Mouse (Mus musculus) natural killer cell, adult 2 months (primary cell): ENCODE data around the gene Hmgn2.
A peak's percentile ranks its signal among the peaks of the same experiment; 100 is the strongest.

Source experiments
- DNase-seq, 2 experiments: peaks; one replicate each; pipeline ENCODE4 v3.0.0; 2022; ENCODE audit warnings: low spot score in 2 of 2

Hmgn2 gene

GRCm38 (mm10) chr4:133978021-133978711 lies 9.7 kb upstream of the Hmgn2 start:
- DNase-seq: no peak

GRCm38 (mm10) chr4:133971741-133972140 lies 3.3 kb upstream of the Hmgn2 start:
- no peak for DNase-seq

GRCm38 (mm10) chr4:133970876-133971275 lies 2.4 kb upstream of the Hmgn2 start:
- DNase-seq: no peak

- no peak for DNase-seq
Measured at GRCm38 (mm10) chr4:133970196-133970595, 1.7 kb upstream of the Hmgn2 start.

GRCm38 (mm10) chr4:133969114-133969770 lies 792 bp upstream of the Hmgn2 start:
- DNase-seq: no peak

- peak; percentile 77 to 86 for DNase-seq
Measured at GRCm38 (mm10) chr4:133967866-133968149, 642 bp downstream of the Hmgn2 start.

GRCm38 (mm10) chr4:133967138-133967865 lies 1.1 kb downstream of the Hmgn2 start:
- peak; percentile 94 to 96 for DNase-seq

- no peak for DNase-seq
Measured at GRCm38 (mm10) chr4:133966271-133966940, 2.0 kb downstream of the Hmgn2 start.

GRCm38 (mm10) chr4:133962566-133962965 lies 5.9 kb downstream of the Hmgn2 start:
- no peak for DNase-seq

GRCm38 (mm10) chr4:133958884-133959283 lies 9.6 kb downstream of the Hmgn2 start:
- no peak for DNase-seq

GRCm38 (mm10) chr4:133956358-133956757 lies 12.1 kb downstream of the Hmgn2 start:
- no peak for DNase-seq

- no peak for DNase-seq
Measured at GRCm38 (mm10) chr4:133946736-133947135, 21.7 kb downstream of the Hmgn2 start.

GRCm38 (mm10) chr4:133943791-133944190 lies 24.7 kb downstream of the Hmgn2 start:
- no peak for DNase-seq

- no peak for DNase-seq
Measured at GRCm38 (mm10) chr4:133942679-133943078, 25.8 kb downstream of the Hmgn2 start.

- no peak for DNase-seq
Measured at GRCm38 (mm10) chr4:133941576-133941975, 26.9 kb downstream of the Hmgn2 start.

GRCm38 (mm10) chr4:133940386-133941260 lies 27.8 kb downstream of the Hmgn2 start:
- DNase-seq: no peak

- DNase-seq: no peak
Measured at GRCm38 (mm10) chr4:133938077-133938476, 30.4 kb downstream of the Hmgn2 start.

GRCm38 (mm10) chr4:133931785-133932184 lies 36.7 kb downstream of the Hmgn2 start:
- no peak for DNase-seq

- no peak for DNase-seq
Measured at GRCm38 (mm10) chr4:133931349-133931748, 37.1 kb downstream of the Hmgn2 start.

- no peak for DNase-seq
Measured at GRCm38 (mm10) chr4:133929278-133929670, 39.2 kb downstream of the Hmgn2 start.

- no peak for DNase-seq
Measured at GRCm38 (mm10) chr4:133928576-133929277, 39.7 kb downstream of the Hmgn2 start.
